Mouse (Mus musculus) intestine, embryonic 16.5 days (tissue): ENCODE measurements at regions not wholly inside any gene's neighbourhood (a gene's known extent, or its start where the extent isn't known, plus 50 kb on each side); places are given as distances from the start of the nearest gene placed in this dataset.
"Not testable (repeated sequence)": the region's sequence is repeated elsewhere in the genome, so short reads cannot be mapped to it uniquely, and the experiment has no call there.

Experiments used
- ATAC-seq: fragments of 200-750 bp; cut with Nextera tagmentation; 2 replicates; pipeline ENCODE4 v1.8.0; 2017; ENCODE audit warnings: moderate TSS enrichment, moderate library complexity
- H3K27ac ChIP-seq: fragments of 300-500 bp; sonication (generic); 2 replicates; pipeline ENCODE4 v1.5.1; 2014; ENCODE audit warnings: mild to moderate bottlenecking, low read length
- H3K27me3 ChIP-seq: fragments of 300-500 bp; sonication (generic); replicated peaks from 2 replicates; pipeline ENCODE4 v1.6.1; 2014; ENCODE audit warnings: low read length, control low read depth, mixed read lengths; ENCODE audit not compliant: control insufficient read depth, insufficient read depth
- H3K36me3 ChIP-seq: fragments of 300-500 bp; sonication (generic); 2 replicates; pipeline ENCODE4 v1.6.1; 2014; ENCODE audit warnings: low read length, control low read depth; ENCODE audit not compliant: control insufficient read depth, insufficient read depth
- H3K4me1 ChIP-seq: fragments of 300-500 bp; sonication (generic); 2 replicates; pipeline ENCODE4 v1.6.1; 2014; ENCODE audit warnings: low read length, control low read depth, mixed read lengths; ENCODE audit not compliant: control insufficient read depth, insufficient read depth
- H3K4me2 ChIP-seq: fragments of 300-500 bp; sonication (generic); 2 replicates; pipeline ENCODE4 v1.6.1; 2014; ENCODE audit warnings: low read depth, low read length, control low read depth
- H3K4me3 ChIP-seq: fragments of 300-500 bp; sonication (generic); 2 replicates; pipeline ENCODE4 v1.5.1; 2014; ENCODE audit warnings: mild to moderate bottlenecking, low read length
- H3K9ac ChIP-seq: fragments of 300-500 bp; sonication (generic); 2 replicates; pipeline ENCODE4 v1.6.1; 2014; ENCODE audit warnings: low read depth, low read length
- H3K9me3 ChIP-seq: fragments of 300-500 bp; sonication (generic); 2 replicates; pipeline ENCODE4 v1.6.1; 2016; ENCODE audit warnings: low read length, control low read depth; ENCODE audit not compliant: control insufficient read depth
- WGBS: fragments of 180-500 bp; shearing (Covaris S2); extraction: QIAGEN DNeasy Blood & Tissue Kit; methylation state at CpG from one replicate; pipeline ENCODE4 v1.1.7; 2014; 5-methylcytosine and 5-hydroxymethylcytosine counted together

GRCm38 (mm10) chr4:75466880-75467327 lies 188.8 kb upstream of the Dmac1 start:
- Histone ChIP-seq H3K9ac (no peak overlapping the region), H3K27ac (no peak overlapping the region), H3K9me3 (no peaks in the 10 kb centered on the region), H3K27me3 (no peaks in the 10 kb centered on the region), H3K4me3 (no peak overlapping the region), H3K4me1 (no peaks in the 10 kb centered on the region), H3K4me2 (no peak overlapping the region), H3K36me3 (no peaks in the 10 kb centered on the region)
- WGBS: 71% methylated on average over 3 of the region's 3 CpGs
- no peak for ATAC-seq

DNA sequence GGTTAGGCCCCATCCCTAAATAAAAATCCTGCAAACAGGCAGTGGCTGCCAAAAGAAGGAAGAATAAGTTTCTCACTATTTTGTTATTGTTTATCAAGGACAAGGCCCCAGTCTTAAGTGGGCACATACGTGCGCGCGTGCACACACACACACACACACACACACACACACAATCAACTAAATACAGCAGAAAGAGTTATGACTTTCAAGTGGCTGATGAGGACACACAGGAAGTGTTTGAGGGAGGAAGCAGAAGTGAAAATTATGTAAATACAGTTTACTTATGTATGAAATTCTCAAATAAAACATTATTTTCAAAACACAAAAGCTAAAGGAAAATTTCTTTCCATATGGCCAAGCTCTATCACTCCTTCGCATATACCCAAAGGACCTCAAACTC lies 185.5 kb upstream of the Dmac1 start:
- 87% methylated on average over 5 of the region's 5 CpGs for WGBS

DNA sequence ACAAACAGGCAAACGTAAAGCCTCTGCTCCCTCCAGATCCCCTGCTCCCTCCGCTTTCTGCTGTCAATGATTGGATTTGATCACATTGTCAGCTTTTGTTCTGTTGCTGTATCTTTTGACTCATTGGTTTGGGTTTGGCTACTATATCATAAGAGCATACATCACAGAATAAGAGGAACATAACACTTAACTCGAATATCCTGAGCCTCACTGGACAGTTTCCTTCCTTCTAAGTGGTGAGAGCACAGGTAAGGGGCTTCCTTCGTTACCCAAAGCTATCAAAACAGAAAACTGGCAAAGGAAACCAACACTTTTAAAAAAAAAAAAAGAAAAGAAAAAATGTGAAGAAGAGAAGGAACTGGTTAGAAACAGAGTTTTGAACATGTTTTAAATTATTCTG lies 171.4 kb upstream of the Dmac1 start:
- Histone ChIP-seq H3K27me3 (no peaks in the 10 kb centered on the region), H3K9me3 (no peaks in the 10 kb centered on the region), H3K36me3 (no peaks in the 10 kb centered on the region), H3K9ac (no peak overlapping the region), H3K4me1 (no peaks in the 10 kb centered on the region), H3K27ac (no peak overlapping the region), H3K4me2 (no peak overlapping the region), H3K4me3 (no peak overlapping the region)
- ATAC-seq: no peak
- whole genome bisulfite sequencing: 63% methylated on average over 4 of the region's 4 CpGs

More for the DNA sequence above, 185.5 kb upstream of the Dmac1 start:
- Histone ChIP-seq H3K9ac (no peak overlapping the region), H3K4me3 (no peak overlapping the region), H3K4me1 (no peaks in the 10 kb centered on the region), H3K9me3 (no peaks in the 10 kb centered on the region), H3K27ac (no peak overlapping the region), H3K4me2 (no peak overlapping the region), H3K27me3 (no peaks in the 10 kb centered on the region), H3K36me3 (no peaks in the 10 kb centered on the region)
- no peak for ATAC-seq

GRCm38 (mm10) chr4:75423296-75423695 lies 145.2 kb upstream of the Dmac1 start:
- no peak overlapping the region for H3K4me2 ChIP-seq
- H3K9ac ChIP-seq: no peak overlapping the region
- H3K4me1 ChIP-seq: no peaks in the 10 kb centered on the region
- H3K36me3 ChIP-seq: no peaks in the 10 kb centered on the region
- H3K9me3 ChIP-seq: no peaks in the 10 kb centered on the region
- no peak for ATAC-seq
- H3K27ac ChIP-seq: no peak overlapping the region
- no peak overlapping the region for H3K4me3 ChIP-seq
- H3K27me3 ChIP-seq: no peaks in the 10 kb centered on the region

GRCm38 (mm10) chr4:75400754-75401153 lies 122.6 kb upstream of the Dmac1 start:
- not testable (repeated sequence) for H3K9ac ChIP-seq, H3K9me3 ChIP-seq, H3K36me3 ChIP-seq, H3K4me2 ChIP-seq, H3K4me1 ChIP-seq, ATAC-seq, H3K27ac ChIP-seq, H3K27me3 ChIP-seq, H3K4me3 ChIP-seq
- WGBS: 80% methylated on average over 3 of the region's 3 CpGs

GRCm38 (mm10) chr4:75394992-75395391 lies 116.9 kb upstream of the Dmac1 start:
- Histone ChIP-seq H3K9ac (no peak overlapping the region), H3K27ac (no peak overlapping the region), H3K4me3 (no peak overlapping the region), H3K4me1 (no peaks in the 10 kb centered on the region), H3K9me3 (no peaks in the 10 kb centered on the region), H3K4me2 (no peak overlapping the region), H3K36me3 (no peaks in the 10 kb centered on the region), H3K27me3 (no peaks in the 10 kb centered on the region)
- no peak for ATAC-seq

GRCm38 (mm10) chr4:75394264-75394663 lies 116.2 kb upstream of the Dmac1 start:
- no peak overlapping the region for H3K9ac ChIP-seq
- no peak overlapping the region for H3K4me3 ChIP-seq
- no peaks in the 10 kb centered on the region for H3K9me3 ChIP-seq
- H3K27me3 ChIP-seq: no peaks in the 10 kb centered on the region
- 68% methylated on average over 2 of the region's 2 CpGs for WGBS
- no peaks in the 10 kb centered on the region for H3K4me1 ChIP-seq
- no peak overlapping the region for H3K4me2 ChIP-seq
- no peaks in the 10 kb centered on the region for H3K36me3 ChIP-seq
- no peak overlapping the region for H3K27ac ChIP-seq
- ATAC-seq: no peak

DNA sequence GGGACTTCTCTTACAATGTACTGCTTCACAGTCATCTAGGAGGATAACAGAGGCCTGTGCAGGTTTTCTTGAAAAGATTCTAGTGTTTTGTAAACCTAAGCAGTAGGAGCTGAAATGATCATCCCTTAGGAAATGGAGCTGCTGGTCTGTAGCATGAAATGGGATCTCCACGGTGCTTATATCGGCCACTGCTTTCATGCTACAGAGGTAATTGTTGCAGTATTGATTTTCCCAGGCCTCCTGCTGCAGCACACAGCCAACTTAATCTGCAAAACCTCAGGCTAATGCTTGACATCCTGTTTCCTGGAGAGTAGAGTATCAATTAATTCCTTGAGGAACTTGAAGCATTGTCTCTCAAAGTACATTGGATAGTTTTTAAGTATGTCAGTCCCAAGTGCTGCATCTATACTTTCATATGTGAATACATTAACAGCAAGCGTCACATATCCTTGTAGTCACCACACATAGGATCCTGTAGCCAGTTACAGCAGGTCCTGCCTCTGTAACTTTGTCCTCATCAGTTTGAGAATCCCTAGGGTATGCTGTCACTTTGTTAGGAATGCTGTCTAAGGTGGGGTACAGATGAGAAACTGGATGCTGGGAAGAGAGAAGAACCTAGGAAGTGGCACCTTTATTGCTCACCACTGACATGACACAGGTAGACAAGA lies 108.3 kb upstream of the Dmac1 start:
- Histone ChIP-seq H3K36me3 (no peaks in the 10 kb centered on the region), H3K4me1 (no peaks in the 10 kb centered on the region), H3K27ac (no peak overlapping the region), H3K4me2 (no peak overlapping the region), H3K4me3 (no peak overlapping the region), H3K27me3 (no peaks in the 10 kb centered on the region), H3K9ac (no peak overlapping the region), H3K9me3 (no peaks in the 10 kb centered on the region)
- no peak for ATAC-seq
- WGBS: 57% methylated on average over 3 of the region's 3 CpGs

DNA sequence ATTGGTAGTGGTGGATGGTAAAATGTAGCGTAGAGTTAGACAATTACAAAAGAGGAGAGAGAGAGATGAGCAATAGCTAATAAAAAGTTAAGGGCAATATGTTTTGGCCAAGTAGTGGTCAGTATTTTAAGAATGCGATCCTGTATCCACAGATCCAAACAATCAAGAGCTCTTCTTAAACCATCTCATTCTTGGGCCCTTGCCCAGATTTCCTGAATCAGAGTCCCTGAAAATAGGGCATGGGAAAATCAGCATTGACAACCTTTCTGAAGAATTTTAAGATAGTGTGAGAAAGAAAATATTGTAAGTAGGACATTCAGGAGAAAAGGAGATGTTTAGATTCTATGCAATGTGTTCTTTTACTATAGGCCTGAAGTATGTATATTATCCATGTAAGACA lies 81.4 kb upstream of the Dmac1 start:
- Histone ChIP-seq H3K4me3 (no peak overlapping the region), H3K36me3 (no peaks in the 10 kb centered on the region)
- no peak for ATAC-seq

GRCm38 (mm10) chr4:75355621-75356020 lies 77.5 kb upstream of the Dmac1 start:
- Histone ChIP-seq H3K9ac (no peak overlapping the region), H3K27me3 (no peaks in the 10 kb centered on the region), H3K4me3 (no peak overlapping the region), H3K4me2 (no peak overlapping the region), H3K9me3 (no peaks in the 10 kb centered on the region), H3K27ac (no peak overlapping the region), H3K36me3 (no peaks in the 10 kb centered on the region), H3K4me1 (no peaks in the 10 kb centered on the region)
- ATAC-seq: no peak
- 94% methylated on average over 5 of the region's 9 CpGs for WGBS

More for the DNA sequence above, 81.4 kb upstream of the Dmac1 start:
- Histone ChIP-seq H3K9me3 (no peaks in the 10 kb centered on the region), H3K9ac (no peak overlapping the region), H3K4me1 (no peaks in the 10 kb centered on the region), H3K27me3 (no peaks in the 10 kb centered on the region), H3K4me2 (no peak overlapping the region), H3K27ac (no peak overlapping the region)
- WGBS: 61% methylated on average over 2 of the region's 2 CpGs
